ENCODE assay signal across 11 mouse cellular contexts in the genomic region with DNA sequence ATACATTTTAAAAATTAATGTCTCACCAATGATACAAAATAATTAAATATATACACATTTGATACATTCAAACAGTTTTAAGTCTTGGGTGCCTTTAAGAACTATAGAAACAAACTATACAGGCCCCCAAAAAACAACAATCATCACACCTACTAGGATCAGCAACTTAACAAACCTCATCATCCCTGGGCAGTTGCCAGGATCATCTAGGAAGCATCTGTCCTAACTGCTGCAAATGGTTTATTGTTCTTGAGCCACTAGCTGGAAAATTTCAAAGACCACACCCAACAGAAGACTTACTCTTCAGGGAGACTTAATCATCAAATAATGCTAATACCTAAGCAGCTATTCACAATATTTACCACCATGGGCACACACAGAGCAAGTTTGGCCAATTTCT.
"Had no signal": no experiment of that assay in that cellular context is flagged by ENCODE, and none has a peak within 500 bp of the region (broad histone marks: within the 10 kb centered on the region; RNA-seq: fewer than 3 reads in every experiment).

No protein-coding gene starts in this region.

- H3K27me3 ChIP-seq: liver, embryonic 15.5 days; lung, embryonic 15.5 days; neural tube, embryonic 12.5 days had no signal

- H3K9me3 ChIP-seq: limb, embryonic 10.5 days; liver, embryonic 15.5 days; lung, embryonic 15.5 days; neural tube, embryonic 12.5 days had no signal

- H3K4me1 ChIP-seq: liver, embryonic 15.5 days; lung, embryonic 15.5 days; neural tube, embryonic 12.5 days had no signal

- H3K27ac ChIP-seq: left cerebral cortex, adult 2 months; limb, embryonic 10.5 days; liver, embryonic 15.5 days; lung, embryonic 15.5 days; neural tube, embryonic 12.5 days had no signal

- H3K36me3 ChIP-seq: liver, embryonic 15.5 days; lung, embryonic 15.5 days; neural tube, embryonic 12.5 days had no signal

- DNase-seq: kidney, adult 11 months; kidney, postnatal 10 days; midbrain, embryonic 14.5 days; spleen, adult 18-20 months; thymus, adult 18-20 months; thymus, postnatal 14 days had no signal

- H3K4me3 ChIP-seq: left cerebral cortex, adult 2 months; limb, embryonic 10.5 days; liver, embryonic 15.5 days; lung, embryonic 15.5 days; neural tube, embryonic 12.5 days had no signal
